Mouse (Mus musculus) embryo, embryonic 10 days (tissue): ENCODE data around the gene Ddx24.

Source experiments
- DNase-seq: peaks from one replicate; pipeline ENCODE4 v3.0.0-alpha.2; 2015; ENCODE audit warnings: low spot score

Ddx24 gene

GRCm38 (mm10) chr12:103389348-103389727, 36.3 kb downstream of the Ddx24 start:
- peak; percentile 22 for DNase-seq

DNA sequence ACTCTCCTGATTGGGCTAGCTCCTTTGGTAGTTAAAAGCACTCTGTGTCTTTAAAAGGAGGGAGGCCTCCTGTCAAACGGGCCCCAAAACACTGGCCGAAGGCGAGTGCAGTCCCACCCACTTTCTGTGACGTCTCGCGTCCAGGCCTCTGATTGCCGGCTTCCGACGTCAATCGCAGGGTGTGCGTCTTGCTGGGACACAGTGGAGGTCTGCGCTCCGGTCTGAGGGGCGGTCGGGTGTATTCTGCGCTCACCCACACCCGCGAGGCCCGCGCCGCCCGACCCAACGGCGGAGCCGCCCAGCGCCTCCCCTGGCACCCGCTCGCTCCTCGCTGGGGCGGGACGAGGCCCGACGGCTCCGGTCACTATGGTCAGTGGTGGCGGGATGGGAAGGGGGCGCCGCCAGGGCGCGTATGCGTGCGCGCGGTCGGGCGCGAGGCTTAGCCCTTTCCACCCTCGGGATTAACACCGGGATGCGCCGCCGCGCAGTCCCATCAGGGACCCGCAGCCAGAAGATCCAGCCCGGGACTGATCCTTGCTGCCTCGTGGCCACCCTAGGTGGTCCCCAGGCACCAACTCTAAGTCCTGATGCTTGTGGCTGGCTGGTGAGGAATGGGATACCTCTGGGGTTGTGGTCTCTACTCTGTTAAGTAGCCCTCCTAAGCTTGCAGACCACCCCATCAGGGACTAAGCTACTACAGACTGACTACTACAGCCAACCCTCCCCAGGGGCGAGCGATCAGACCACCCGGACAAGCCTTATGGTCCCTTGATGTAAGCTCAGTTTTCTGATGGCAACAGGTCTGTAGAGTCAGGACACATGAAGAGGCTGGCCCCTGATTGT, 36.9 kb downstream of the Ddx24 start, which contains the start of gene Otub2:
Otub2 (plus strand) TSS at position 178 of the 843 bp plus-strand sequence.
- DNase-seq = peak; percentile 98

- no peak for DNase-seq
Observed at GRCm38 (mm10) chr12:103380226-103380625, 45.4 kb downstream of the Ddx24 start.

DNA sequence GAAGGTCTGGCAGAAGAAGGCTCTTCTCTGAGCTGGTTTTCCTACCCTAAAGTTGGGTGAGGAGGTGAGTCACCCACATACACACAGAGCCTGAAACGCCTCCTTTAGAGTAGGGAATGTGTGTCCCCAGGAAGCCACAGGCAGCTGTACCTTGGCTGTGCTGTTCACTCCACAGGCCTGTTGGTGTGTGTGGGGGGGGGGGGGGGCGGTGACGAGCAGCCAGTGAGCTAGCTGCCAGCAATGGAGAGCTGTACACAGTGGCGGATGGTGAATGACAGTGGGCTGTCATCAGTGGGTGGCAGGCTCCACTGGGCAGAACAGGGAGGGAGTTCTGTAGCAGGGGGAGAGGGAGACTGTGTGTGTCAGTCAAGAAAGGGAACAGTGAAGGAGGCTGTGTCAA, 48.9 kb downstream of the Ddx24 start:
- DNase-seq = no peak

DNA sequence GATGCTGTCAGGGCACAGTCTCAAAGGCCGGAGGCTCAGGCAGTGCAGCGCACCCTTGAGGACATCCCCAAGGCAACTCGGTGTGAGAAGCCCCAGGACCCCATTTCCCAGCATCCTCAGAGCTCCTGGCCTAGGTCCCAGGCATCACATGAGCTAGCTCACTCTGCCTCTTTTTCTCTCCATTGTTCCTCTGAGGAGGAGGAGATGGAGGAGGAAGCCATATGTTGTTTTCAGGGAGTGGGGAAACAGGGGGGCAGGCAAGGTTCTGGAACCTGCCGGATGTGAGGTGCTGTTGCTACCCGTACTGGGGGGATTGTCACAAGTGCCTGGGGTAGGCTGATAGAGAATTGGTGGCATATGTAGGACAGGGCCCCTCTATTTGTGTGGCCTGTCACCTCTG, 49.5 kb downstream of the Ddx24 start:
- DNase-seq = no peak

- no peak for DNase-seq
Observed at GRCm38 (mm10) chr12:103373530-103374236, 51.9 kb downstream of the Ddx24 start.

GRCm38 (mm10) chr12:103371711-103372110, 53.9 kb downstream of the Ddx24 start:
- peak; percentile 70 for DNase-seq

- no peak for DNase-seq
Observed at GRCm38 (mm10) chr12:103370861-103371260, 54.8 kb downstream of the Ddx24 start.

DNA sequence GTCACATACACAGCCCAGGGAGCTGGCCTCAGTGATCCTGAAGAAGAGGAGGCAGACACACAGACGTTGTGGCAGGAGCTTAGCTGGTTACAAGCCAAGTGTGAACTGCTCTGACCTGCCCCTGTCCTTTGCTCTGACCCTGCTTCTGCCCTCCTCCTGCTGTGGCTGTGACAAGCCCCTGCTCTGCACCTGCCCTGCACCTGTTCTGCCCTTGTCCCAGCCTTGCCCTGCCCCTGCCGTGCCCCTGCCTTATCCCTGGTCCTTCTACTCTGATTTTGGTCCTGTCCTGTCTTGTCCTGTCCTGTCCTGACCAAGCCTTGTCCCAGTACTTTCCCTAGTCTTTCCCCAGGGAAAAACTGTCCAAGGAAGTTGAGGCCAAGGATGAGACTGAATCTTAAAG, 56.9 kb downstream of the Ddx24 start:
- DNase-seq = no peak

DNA sequence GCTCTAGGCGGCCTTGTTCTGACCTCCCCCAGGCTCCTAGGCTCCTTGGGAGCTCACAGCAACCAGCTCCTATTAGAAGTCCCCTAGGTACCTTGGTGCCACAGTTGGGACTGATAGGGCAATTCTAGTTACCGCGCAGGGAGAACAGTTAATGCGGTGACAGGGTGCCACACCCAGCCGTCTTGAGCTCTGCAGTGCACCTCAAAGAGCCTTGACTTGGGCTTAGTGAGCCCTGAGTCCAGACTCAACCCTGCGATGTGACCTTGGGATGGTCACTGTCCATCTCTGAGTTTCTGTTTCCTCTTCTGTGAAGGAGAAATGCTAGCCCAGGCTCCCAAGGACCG, 57.3 kb downstream of the Ddx24 start:
- DNase-seq = no peak

DNA sequence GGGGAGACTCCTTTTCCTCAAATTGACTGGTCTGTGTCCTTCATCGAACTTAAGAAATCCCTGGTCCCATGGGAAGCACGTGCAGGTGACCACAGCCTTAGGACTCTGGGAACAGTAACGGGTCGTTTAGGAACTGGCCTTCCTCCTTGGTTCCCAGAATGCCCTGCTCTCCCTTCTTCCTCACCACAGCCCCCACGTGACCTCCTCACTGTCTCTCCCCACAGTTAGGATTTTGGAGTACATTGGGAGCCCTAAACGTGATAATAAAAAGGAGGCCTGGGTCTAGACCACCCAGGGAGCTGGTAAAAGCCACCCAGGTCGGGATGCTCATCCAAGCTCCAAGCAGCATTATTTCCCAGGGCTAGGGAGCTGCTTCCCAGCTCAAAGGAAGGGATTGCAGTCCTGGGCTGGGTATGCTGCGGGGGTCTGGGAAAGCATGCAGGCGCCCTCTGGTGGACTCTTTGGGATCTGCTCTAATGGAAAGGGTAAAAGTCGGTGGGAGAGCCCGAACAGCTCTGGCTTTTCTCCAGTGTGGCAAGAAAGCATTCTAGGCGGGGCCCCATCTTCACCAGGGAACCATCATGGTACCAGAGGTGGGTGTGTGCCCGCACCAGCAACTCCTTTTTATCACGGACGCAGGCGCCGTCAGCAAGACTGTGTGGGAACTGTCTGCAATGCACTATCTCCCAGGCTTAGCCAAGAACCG, 57.9 kb downstream of the Ddx24 start:
- DNase-seq = peak; percentile 65

GRCm38 (mm10) chr12:103367171-103367570, 58.5 kb downstream of the Ddx24 start:
- DNase-seq = no peak

DNA sequence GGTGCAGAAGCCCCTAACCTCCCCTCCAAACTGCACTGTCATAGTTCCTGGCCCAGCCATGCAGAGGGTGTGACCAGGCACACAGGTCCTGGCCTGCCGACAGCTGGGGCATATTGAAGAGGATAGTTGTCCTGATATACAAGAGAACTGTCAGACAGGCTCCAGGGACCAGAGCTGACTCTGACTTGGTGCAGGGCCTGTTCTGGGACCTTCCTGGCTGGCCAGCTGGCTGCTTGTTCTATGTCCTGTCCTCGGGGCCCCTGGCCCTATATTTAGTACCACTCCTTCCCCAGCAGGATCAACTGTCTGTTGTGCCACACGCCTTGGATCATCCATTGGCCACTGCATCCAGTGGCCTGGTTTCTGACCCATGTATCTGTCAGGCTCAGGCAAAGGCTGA, 63.3 kb downstream of the Ddx24 start:
- DNase-seq = no peak

DNA sequence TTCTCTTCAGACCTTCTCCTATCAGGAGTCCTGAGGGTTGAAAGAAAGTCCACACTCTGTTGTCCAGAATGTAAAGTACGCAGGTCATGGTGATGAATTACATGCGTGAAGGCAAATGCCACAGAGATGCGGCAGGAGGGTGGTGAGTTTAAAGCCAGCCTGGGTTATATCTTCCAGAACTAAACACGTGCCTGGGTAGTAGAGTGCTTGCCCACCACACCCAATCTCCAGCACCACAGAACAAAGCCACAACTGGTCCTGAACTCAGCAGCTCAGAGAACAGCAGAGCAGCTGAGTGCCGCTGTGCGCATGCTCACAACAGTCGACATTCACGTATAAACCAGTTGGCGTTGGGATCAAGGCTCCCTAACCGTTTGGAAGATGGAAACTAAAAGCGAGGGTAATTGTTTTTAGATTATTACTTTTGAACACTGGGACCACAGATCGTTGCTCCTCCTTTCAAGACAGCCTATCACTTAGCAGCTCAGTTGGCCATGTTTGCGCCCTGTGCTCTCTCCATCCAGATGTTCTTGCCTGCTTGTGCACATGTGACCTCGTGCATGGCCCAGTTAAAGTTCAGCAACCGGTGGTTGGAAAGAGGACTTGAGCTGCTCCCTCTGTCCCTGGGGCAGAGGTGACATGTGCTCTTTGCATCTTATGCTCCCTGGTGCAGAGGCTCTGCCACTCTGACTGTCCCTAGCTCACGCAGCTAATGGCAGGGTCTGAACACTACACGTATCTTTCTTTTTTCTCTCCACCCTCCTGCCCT, 63.9 kb downstream of the Ddx24 start:
- no peak for DNase-seq

DNA sequence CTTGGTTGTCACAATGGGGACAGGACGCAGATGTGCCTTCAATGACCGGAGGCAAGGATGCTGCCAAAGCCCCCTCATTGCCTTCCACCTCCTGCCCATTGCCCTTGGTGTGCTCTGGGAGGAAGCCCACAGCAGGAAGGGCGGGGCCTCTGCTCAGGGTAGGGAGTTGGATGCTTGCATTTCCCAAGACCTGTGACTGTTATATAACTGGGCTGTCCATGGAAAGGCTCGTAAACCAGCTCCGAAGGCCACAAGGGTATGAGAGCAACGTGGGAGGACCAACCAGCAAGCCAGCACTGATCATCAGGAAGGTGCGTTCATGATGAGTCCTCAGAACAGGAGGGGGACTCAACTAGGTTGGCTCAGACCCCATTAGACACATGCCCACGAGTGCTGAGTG, 64.8 kb downstream of the Ddx24 start:
- DNase-seq = no peak

- no peak for DNase-seq
Observed at GRCm38 (mm10) chr12:103358951-103359801, 66.5 kb downstream of the Ddx24 start.

DNA sequence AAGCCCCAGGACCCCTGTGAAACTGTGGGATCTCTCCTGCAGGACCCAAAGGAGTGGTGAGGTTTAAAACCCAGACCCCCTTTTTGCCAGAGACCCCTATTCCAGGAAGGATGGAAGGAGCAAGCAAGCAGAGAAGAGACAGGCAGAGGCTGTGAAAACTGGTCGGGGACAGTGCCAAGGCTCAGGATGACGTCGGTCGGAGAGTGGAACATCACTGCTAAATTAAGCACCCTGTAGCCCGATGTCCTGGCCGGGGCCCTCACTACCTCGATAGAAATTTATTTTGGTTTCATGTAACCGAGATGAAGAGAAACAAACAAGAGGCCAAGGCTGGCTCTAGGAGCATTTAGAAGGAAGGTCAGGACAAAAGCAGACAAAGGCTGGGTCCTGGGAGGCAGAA, 67.4 kb downstream of the Ddx24 start:
- DNase-seq = no peak
